Mouse (Mus musculus) lung, postnatal 0 days (tissue): ENCODE measurements at regions not wholly inside any gene's neighbourhood (a gene's known extent, or its start where the extent isn't known, plus 50 kb on each side); places are given as distances from the start of the nearest gene placed in this dataset.
"Not testable (repeated sequence)": the region's sequence is repeated elsewhere in the genome, so short reads cannot be mapped to it uniquely, and the experiment has no call there.

Source experiments
- ATAC-seq: fragments of 200-750 bp; cut with Nextera tagmentation; 2 replicates; pipeline ENCODE4 v1.8.0; 2017; ENCODE audit warnings: moderate library complexity
- DNase-seq: peaks from one replicate; pipeline ENCODE4 v3.0.0-alpha.2; 2016; ENCODE audit warnings: low spot score
- H3K27ac ChIP-seq: fragments of 300-500 bp; sonication (generic); 2 replicates; pipeline ENCODE4 v1.5.1; 2014; ENCODE audit warnings: antibody characterized with exemption, mild to moderate bottlenecking, low read length, mixed read lengths
- H3K27me3 ChIP-seq: fragments of 300-500 bp; sonication (generic); replicated peaks from 2 replicates; pipeline ENCODE4 v1.6.1; 2014; ENCODE audit warnings: low read length, mixed read lengths; ENCODE audit not compliant: insufficient read depth
- H3K36me3 ChIP-seq: fragments of 300-500 bp; sonication (generic); 2 replicates; pipeline ENCODE4 v1.6.1; 2014; ENCODE audit warnings: low read length, mixed read lengths; ENCODE audit not compliant: insufficient read depth
- H3K4me1 ChIP-seq: fragments of 300-500 bp; sonication (generic); 2 replicates; pipeline ENCODE4 v1.6.1; 2014; ENCODE audit warnings: antibody characterized with exemption, low read depth, low read length, mixed read lengths; ENCODE audit not compliant: insufficient read depth
- H3K4me2 ChIP-seq: fragments of 300-500 bp; sonication (generic); replicated peaks from 2 replicates; pipeline ENCODE4 v1.6.1; 2014; ENCODE audit warnings: low read depth, mild to moderate bottlenecking, low read length, moderate library complexity, mixed read lengths
- H3K4me3 ChIP-seq: fragments of 300-500 bp; sonication (generic); 2 replicates; pipeline ENCODE4 v1.5.1; 2014; ENCODE audit warnings: low read depth, low read length
- H3K9ac ChIP-seq: fragments of 300-500 bp; sonication (generic); replicated peaks from 2 replicates; pipeline ENCODE4 v1.6.1; 2014; ENCODE audit warnings: low read depth, mild to moderate bottlenecking
- H3K9me3 ChIP-seq: fragments of 300-500 bp; sonication (generic); 2 replicates; pipeline ENCODE4 v1.6.1; 2016; ENCODE audit warnings: low read length, mixed read lengths
- CTCF ChIP-seq: IDR thresholded peaks from 2 replicates; pipeline ENCODE4 v1.5.1; 2016; ENCODE audit warnings: antibody characterized with exemption, mild to moderate bottlenecking
- EP300 ChIP-seq: IDR thresholded peaks from 2 replicates; pipeline ENCODE4 v1.6.1; 2016; ENCODE audit warnings: antibody characterized with exemption, mild to moderate bottlenecking, control low read depth
- WGBS: fragments of 180-500 bp; shearing (Covaris S2); extraction: QIAGEN DNeasy Blood & Tissue Kit; methylation state at CpG from one replicate; pipeline ENCODE4 v1.1.7; 2014; 5-methylcytosine and 5-hydroxymethylcytosine counted together

GRCm38 (mm10) chr10:126295853-126296252, 329.9 kb downstream of the Lrig3 start:
- 44% methylated on average over 7 of the region's 7 CpGs for WGBS
- H3K4me3 ChIP-seq = no peak overlapping the region
- peak; percentile 15 for DNase-seq

GRCm38 (mm10) chr10:126291765-126292164, 325.8 kb downstream of the Lrig3 start:
- Histone ChIP-seq H3K4me1 (no peaks in the 10 kb centered on the region), H3K27me3 (no peaks in the 10 kb centered on the region), H3K36me3 (no peaks in the 10 kb centered on the region), H3K4me3 (no peak overlapping the region), H3K4me2 (no peak overlapping the region), H3K9ac (no peak overlapping the region), H3K9me3 (no peaks in the 10 kb centered on the region), H3K27ac (no peak overlapping the region)
- ATAC-seq = no peak
- TF ChIP-seq CTCF (no peak), EP300 (no peak)
- DNase-seq = no peak

More at GRCm38 (mm10) chr10:126295853-126296252, 329.9 kb downstream of the Lrig3 start:
- TF ChIP-seq EP300 = no peak
- no peak for TF ChIP-seq CTCF
- Histone ChIP-seq H3K27me3 (no peaks in the 10 kb centered on the region), H3K36me3 (no peaks in the 10 kb centered on the region), H3K9ac (no peak overlapping the region), H3K4me2 (no peak overlapping the region), H3K4me1 (no peaks in the 10 kb centered on the region), H3K9me3 (no peaks in the 10 kb centered on the region), H3K27ac (no peak overlapping the region)
- peak; percentile 11; the same call in 1 of the 2 replicates for ATAC-seq

- H3K4me2 ChIP-seq, DNase-seq, H3K27ac ChIP-seq, H3K36me3 ChIP-seq, H3K9me3 ChIP-seq, H3K9ac ChIP-seq, H3K4me3 ChIP-seq, H3K27me3 ChIP-seq, H3K4me1 ChIP-seq: not testable (repeated sequence)
- 58% methylated on average over 3 of the region's 13 CpGs for WGBS
- peak; percentile 37; the same call in 1 of the 2 replicates for ATAC-seq
These were observed 319.1 kb downstream of the Lrig3 start for GRCm38 (mm10) chr10:126285096-126285495.

- DNase-seq (no peak), ATAC-seq (no peak)
- H3K4me3 ChIP-seq = no peak overlapping the region
- H3K27ac ChIP-seq = no peak overlapping the region
- TF ChIP-seq EP300 (no peak), CTCF (no peak)
- no peaks in the 10 kb centered on the region for H3K36me3 ChIP-seq
- no peaks in the 10 kb centered on the region for H3K27me3 ChIP-seq
- H3K4me1 ChIP-seq = no peaks in the 10 kb centered on the region
- H3K9ac ChIP-seq = no peak overlapping the region
- no peaks in the 10 kb centered on the region for H3K9me3 ChIP-seq
- WGBS = 84% methylated on average over 12 of the region's 12 CpGs
- H3K4me2 ChIP-seq = no peak overlapping the region
These were observed 304.4 kb downstream of the Lrig3 start for GRCm38 (mm10) chr10:126270376-126270775.

GRCm38 (mm10) chr10:126267321-126267998, 301.5 kb downstream of the Lrig3 start:
- TF ChIP-seq EP300 (no peak), CTCF (no peak)
- no peaks in the 10 kb centered on the region for H3K9me3 ChIP-seq
- no peak for ATAC-seq
- no peaks in the 10 kb centered on the region for H3K36me3 ChIP-seq
- WGBS = 77% methylated on average over 2 of the region's 2 CpGs
- no peak for DNase-seq
- H3K27ac ChIP-seq = no peak overlapping the region
- H3K27me3 ChIP-seq = no peaks in the 10 kb centered on the region
- H3K4me3 ChIP-seq = no peak overlapping the region
- no peak overlapping the region for H3K4me2 ChIP-seq
- no peaks in the 10 kb centered on the region for H3K4me1 ChIP-seq
- no peak overlapping the region for H3K9ac ChIP-seq

- no peak overlapping the region for H3K4me2 ChIP-seq
- TF ChIP-seq CTCF = no peak
- TF ChIP-seq EP300 = no peak
- no peaks in the 10 kb centered on the region for H3K27me3 ChIP-seq
- H3K9ac ChIP-seq = no peak overlapping the region
- no peaks in the 10 kb centered on the region for H3K4me1 ChIP-seq
- H3K27ac ChIP-seq = no peak overlapping the region
- WGBS = 73% methylated on average over 8 of the region's 8 CpGs
- H3K4me3 ChIP-seq = no peak overlapping the region
- no peak for ATAC-seq
- H3K36me3 ChIP-seq = no peaks in the 10 kb centered on the region
- no peak for DNase-seq
- H3K9me3 ChIP-seq = no peaks in the 10 kb centered on the region
These were observed 291.2 kb downstream of the Lrig3 start for GRCm38 (mm10) chr10:126257171-126257570.

GRCm38 (mm10) chr10:126254198-126254597, 288.2 kb downstream of the Lrig3 start:
- H3K4me3 ChIP-seq = no peak overlapping the region
- H3K36me3 ChIP-seq = no peaks in the 10 kb centered on the region
- H3K4me2 ChIP-seq = no peak overlapping the region
- DNase-seq = no peak
- H3K9ac ChIP-seq = no peak overlapping the region
- no peaks in the 10 kb centered on the region for H3K27me3 ChIP-seq
- H3K4me1 ChIP-seq = no peaks in the 10 kb centered on the region
- no peak for ATAC-seq
- TF ChIP-seq EP300 = no peak
- no peak for TF ChIP-seq CTCF
- no peak overlapping the region for H3K27ac ChIP-seq
- 78% methylated on average over 4 of the region's 4 CpGs for WGBS
- no peaks in the 10 kb centered on the region for H3K9me3 ChIP-seq
